Mouse (Mus musculus): ENCODE results near the gene Fhit.
"Not testable (repeated sequence)": the region's sequence is repeated elsewhere in the genome, so short reads cannot be mapped to it uniquely, and the experiment has no call there.

The Fhit gene

DNA sequence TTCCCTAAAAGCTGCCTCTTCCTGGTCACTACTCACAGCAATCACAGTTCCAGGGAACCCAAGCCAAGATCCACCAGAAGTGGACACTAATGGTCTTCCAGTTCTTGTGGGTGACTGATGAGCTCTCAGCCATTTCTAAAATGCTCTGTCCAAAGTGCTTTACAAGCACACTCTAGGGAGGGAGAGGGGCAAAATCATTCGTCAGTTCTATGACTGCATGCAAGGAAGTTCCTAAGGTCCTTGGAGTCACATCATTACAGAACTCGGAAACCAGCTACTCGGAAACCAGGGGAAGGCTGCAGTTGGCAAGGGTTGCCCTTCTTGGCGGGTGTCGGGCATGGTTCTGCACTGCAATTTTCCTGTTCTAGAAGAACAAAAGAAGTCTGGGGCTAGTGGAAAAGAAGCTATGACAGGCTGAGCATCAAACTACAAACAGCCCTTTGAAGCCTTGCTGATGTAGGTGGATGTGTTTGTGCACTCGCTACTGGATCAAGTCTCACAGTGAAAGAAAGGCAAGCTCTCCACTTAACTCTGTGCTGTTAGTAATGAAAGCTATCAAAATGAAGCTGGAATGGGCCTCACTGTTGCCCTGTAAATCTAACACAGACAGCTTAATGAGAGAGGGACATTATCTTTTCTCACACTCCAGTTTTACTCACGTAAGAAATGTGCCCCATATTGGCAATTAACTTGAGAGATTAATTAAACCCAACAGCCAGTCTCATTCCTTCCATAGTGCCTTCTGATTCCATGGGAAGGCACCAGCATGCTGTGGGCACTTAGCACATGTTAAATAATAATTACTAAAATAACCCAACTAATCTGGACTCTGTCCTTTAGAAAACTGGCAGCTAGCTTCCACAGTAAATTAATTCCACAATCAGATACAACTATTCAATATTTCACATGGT lies 243.7 kb downstream of the Fhit start:
- no peak for DNase-seq (ENCODE audit: low spot score in 2 of 2)

DNA sequence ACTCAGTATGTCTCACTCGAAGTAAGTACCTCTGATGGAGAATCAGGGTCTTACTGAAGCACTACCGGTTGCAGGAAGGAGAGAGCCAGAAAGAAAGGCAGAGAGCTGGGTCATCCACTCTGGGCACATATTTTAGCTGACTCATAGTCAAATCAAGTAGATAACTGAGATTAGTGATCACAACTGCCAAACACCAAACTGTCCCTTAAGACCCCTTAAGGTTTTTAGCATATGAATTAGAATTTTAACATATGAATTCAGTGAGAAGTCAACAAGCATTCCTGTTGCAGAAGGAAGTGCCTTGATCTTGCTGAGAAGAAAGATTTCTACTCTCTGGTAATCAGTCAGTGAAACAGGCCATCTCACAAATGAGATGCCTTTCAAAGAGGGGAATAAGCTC lies 253.8 kb downstream of the Fhit start:
- DNase-seq (ENCODE audit: low spot score in 2 of 2) = no peak

DNA sequence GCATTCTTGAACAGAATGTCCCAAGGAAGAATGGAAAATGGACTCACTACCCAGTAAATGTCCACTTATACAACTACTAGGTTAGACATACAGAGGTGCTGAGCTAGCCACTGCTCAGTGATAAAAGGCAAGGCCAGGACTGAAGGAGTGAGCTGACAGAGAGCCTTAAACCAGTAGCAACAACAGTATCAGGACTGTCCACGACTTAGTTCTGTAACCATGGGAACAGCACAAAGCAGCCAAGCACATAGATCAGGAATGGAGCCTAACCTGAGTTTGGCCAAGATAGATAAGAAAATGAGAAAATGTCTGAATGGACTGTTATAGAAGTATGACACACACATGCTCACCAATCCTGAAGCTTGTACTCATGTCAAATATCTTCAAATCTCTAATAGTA lies 279.1 kb downstream of the Fhit start:
- DNase-seq (ENCODE audit: low spot score in 2 of 2) = no peak

DNA sequence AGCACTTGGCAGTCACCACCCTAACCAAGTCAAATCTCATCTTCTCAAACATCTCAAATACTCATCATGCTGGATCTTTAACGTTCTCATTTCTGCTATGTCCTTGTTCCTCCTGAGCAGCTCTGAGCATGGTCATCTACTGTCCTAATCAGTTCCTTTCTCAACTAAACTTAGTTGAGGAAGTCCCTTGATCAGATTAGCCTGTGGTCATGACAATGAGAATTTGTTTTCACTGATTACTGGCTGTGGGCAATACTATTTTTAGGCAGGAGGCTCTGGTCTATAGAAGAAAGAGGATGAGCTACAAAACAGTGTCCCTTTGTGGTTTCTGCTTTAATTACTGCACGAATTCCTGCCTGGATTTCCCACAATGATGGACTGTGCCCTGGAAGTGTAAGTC lies 281.1 kb downstream of the Fhit start:
- DNase-seq (ENCODE audit: low spot score in 2 of 2) = no peak

DNA sequence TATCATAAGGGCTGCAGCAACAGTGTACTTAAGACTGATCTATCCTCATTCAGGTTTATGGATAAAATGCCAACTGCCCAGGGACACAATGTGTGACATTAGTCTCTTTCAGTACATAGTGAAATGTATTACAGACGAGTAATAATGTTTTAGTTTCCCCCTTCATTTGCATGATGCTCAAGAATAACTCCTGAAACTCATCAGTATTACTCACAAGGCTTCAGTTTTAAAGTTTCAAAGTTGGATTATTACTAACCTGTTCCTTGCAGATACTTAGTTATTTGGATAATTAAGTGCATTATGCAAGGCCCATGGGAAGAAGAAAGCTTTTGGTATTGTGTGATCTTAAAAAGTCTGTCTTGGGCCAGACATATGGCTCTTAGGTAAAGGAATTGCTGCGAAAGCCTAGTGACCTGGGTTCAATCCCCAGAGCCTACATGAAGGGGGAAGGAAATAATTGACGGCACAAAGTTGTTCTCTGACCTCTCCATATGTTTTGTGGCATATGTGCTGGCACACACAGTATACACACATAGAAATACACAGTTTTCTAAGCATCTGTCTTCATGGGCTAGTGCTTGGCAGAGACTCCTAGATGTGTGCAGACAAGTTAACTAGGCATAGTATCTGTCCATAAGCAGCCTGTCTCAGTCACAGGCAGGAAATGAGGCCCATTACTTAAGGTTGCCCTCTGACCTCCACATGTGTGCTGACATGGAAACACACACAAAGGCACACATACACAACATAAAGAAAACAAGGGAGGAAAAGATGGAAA lies 287.1 kb downstream of the Fhit start:
- DNase-seq (ENCODE audit: low spot score in 2 of 2) = no peak

DNA sequence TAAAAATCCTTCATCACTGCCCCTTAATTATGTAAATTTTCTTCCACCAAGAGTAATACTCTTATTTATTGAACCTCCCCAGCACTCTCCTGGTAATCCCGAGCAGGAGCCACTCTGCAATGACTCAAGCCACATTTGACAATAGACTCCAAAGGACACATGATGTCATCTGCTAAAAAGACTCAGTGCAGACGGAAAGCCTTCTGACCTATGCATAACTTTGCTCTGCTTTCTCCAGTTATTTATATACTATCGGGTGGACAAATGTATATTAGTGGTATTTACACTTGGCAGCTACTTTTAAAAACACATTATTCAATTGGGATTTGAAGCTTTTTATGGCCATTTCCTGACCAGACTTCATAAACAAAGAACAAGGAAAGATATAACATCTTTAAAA lies 304.2 kb downstream of the Fhit start:
- DNase-seq (ENCODE audit: low spot score in 2 of 2) = no peak

DNA sequence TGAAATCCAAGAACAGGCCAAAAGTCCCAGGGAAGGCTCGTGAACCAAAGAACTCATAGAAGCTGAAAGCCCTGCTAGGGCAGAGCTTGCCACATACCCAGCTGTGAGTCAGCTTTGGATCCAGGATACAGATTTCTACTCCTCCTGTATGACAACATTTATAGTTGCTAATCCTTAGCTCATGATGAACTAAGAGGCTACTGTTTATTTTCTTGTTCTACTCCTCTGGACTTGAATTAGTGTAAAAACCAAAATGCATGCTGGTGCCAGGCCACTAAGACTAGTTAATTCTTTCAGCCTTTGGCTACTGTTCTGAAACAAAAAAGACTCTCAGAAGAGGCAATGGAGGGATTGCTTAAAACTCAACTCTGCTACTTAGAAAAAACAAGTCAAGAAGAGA lies 309.9 kb downstream of the Fhit start:
- no peak for DNase-seq (ENCODE audit: low spot score in 2 of 2)

DNA sequence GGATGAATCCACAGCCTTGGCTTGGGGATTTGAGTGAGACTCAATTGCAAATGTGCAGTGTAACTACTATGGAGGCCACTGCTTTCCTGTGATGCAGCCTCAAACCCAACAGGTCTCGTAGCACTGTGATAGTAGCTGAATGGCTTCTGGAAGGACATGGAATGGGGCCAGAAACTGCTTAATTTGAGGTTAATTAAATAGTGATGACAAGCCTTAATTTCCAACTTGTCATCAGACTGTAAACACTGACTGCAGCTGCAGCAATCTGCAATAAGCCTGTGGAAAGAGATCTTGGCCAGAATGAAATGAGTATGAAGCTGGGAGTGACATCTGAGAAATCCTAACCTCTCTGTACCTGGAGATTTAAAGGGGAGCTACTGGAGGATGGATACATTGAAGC lies 325.8 kb downstream of the Fhit start:
- DNase-seq (ENCODE audit: low spot score in 2 of 2) = no peak

DNA sequence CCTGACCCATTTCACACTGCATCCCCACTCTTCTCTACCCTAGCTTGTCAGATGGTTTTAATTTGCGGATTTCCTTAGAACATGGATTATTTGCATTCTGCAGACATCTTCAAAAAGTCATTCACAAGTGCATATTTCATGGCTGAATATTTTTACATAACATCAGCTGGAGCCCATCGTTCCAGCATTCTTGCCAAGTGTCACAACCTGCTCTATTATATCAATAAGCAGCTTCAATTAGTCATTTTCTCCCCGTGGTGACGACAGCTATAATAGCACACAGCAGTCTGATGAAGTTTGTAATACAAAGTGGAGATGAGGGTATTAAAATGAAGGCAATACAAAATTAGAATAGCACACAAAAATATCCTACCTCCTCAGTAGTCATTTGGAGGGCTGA lies 337.0 kb downstream of the Fhit start:
- no peak for DNase-seq (ENCODE audit: low spot score in 2 of 2)

DNA sequence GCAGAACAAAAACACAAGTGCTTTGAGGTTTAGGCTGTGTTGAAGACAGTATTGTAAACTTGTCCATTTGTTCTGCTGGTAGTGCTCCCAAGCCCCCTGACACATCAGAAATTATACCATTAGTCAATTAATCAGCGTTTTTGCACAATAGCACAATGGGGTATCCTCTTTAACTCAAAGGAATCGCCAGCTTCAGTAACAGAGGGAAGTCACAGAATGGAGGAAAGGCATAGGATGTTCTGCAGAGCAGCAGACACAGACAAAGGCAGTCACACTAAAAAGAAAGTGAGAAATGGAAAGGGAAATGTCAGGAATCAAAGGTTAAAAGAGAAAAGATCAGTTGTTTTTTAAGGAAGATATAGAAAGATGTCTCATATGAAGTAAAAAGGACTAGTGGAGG lies 348.3 kb downstream of the Fhit start:
- no peak for DNase-seq (ENCODE audit: low spot score in 2 of 2)

DNA sequence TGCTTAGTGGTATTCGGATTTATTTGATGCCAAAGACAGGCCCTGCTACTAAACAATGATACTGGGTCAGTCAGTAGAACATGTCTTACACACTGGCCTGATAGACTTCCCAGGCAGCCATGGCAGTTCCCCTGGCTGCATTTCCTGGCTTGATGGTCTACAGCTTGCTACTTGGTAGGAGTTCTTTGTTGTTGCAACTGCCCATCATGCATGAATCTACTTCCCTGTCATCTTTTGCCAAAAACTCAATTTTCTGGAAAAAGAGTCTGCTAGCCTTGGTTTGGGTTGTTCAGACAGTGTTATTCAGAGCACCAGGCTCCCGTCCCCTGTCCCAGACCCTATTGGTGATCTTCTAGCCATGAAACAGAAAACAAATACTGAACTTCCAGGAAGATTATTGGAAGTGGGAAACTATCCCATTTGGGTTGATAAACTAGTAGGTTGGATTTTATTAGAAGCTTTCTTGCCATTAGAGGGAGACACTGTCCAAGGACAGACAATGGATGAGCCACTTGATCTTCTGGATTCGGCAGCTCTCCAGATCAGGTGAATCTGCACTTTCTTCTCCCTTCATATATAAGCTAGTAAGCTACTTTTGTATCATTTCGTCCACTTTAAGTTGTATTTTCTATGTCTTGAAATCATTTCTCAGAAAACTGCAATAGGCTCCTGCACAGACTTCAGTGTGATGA lies 363.2 kb downstream of the Fhit start:
- no peak for DNase-seq (ENCODE audit: low spot score in 2 of 2)

DNA sequence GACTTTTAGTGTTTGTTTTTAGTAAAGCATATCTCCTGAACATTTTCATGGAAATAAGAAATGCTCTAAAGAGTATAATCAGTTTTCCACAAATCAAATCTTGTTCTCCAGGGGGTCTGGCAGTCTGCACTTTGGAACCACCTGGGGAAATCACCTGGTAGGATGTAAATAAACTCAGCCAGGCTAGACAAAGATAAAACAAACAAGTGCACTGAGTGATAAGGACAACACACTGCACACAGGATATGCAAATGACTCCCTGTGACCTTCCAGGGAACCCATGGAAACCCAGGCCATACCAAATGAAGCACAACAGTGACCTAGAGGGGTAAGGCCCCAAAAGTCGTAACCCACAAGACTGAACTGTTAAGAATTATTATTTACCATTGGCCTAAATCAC lies 364.2 kb downstream of the Fhit start:
- DNase-seq (ENCODE audit: low spot score in 2 of 2) = no peak

DNA sequence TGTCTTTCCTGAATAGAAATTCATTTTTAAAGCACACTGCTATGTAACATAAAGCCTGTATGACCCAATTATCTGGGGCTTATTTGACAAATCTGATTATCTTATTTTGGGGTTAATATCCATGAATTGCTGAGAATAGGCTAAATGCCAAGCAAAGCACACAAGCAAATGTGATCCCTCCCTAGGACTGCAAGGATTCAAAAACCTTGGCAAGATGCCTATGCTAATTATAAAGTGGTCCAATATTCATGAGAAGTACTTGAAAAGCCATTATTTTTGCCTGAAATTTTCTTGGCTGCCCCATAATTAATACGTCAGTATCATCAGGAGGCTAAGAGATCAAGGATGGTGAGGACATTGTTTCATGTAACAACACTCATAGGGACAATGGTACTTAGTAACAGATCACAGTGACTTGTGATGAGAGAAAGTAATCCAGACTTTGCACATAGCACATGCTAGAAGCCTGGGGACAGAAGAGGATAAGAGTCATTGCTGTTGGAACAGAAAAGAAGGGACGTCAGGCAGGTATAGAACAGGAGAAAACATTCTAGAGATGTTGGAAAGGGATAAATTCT lies 366.2 kb downstream of the Fhit start:
- no peak for DNase-seq (ENCODE audit: low spot score in 2 of 2)

DNA sequence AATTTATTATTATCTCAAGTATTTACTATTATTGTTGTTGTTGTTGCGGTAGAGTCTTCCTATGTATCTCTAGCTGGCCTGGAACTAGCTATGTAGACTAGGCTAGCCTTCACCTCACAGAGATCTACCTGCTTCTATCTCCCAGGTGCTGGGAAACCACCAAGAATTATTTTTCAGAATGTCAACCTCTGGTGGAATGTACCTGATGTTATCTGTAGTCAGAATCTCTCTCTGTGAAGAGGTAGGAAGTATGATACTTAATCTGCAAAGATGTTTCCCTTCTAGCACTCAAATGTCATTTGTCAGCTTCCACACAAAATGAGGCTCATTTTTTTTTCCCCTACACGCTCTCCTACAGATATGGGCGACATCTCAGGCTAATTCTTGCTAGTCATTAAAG lies 377.9 kb downstream of the Fhit start:
- no peak for DNase-seq (ENCODE audit: low spot score in 2 of 2)

DNA sequence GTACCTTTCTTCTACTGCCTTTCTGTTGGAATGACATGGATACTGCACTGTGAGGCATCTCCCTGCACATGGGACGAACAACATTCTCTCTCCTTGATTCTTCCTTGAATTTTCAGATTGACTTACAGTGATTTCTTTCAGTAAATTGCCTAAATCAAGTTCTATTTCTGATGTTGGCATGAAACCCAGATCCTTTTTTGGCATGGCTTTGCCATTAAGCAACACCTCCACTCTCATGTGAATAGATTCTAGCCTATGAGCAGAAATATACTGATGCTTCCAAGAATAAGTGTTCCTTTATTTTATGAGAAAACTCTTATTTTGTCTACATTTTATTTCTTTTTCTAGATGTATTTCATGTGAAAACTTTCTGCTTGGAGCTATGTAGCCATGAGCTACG lies 383.1 kb downstream of the Fhit start:
- DNase-seq (ENCODE audit: low spot score in 2 of 2) = no peak

DNA sequence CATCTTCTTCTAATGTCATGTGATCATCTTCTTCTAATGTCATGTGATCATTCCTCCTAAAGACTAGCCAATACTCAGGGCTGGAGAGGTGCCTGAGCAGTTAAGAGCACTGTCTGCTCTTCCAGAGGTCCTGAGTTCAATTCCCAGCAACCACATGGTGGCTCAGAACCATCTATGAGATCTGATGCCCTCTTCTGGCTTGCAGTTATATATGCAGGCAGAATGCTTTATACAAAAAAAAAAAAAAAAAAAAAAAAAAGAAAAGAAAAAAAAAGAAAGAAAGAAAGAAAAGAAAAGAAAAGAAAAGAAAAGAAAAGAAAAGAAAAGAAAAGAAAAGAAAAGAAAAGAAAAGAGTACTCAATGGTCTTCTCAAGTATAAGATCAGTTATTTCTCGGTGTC lies 407.0 kb downstream of the Fhit start:
- not testable (repeated sequence) for DNase-seq (ENCODE audit: low spot score in 2 of 2)

DNA sequence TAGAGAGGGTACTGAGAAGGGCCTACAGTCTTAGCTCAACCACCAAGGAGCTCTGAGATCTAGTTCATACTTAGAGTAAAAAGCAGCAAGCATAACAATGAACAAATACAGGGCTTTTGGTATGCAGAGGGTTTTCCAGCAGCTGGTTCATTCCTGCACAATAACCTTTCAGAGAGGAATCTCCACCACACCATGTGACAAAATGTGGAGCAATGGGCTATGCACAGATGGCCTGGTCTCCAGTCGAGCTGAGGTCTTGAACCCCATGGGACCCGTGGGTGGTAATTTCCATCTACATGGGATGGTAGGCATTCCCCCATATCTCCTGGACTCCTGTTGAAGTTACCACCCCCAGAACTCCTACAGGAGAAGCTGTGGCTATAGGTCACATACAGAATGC lies 423.8 kb downstream of the Fhit start:
- DNase-seq (ENCODE audit: low spot score in 2 of 2) = no peak

DNA sequence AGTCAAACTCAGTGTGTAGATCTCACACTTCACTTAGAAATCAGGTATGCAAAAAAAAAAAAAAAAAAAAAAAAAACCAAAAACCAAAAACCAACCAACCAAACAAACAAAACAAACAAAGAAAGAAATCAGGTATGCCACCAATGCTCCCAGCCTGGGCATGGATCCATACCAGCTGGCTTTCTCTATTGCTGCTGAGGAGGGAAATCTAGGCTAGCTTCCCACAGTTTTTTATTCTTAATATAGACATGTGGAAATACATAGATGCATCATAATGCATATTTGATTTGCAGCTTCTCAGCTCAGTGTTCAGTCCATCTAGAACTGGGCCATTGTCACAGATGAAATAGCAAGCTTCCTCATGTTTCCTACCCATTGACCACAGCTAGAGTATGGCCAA lies 439.3 kb downstream of the Fhit start:
- DNase-seq (ENCODE audit: low spot score in 2 of 2) = no peak

DNA sequence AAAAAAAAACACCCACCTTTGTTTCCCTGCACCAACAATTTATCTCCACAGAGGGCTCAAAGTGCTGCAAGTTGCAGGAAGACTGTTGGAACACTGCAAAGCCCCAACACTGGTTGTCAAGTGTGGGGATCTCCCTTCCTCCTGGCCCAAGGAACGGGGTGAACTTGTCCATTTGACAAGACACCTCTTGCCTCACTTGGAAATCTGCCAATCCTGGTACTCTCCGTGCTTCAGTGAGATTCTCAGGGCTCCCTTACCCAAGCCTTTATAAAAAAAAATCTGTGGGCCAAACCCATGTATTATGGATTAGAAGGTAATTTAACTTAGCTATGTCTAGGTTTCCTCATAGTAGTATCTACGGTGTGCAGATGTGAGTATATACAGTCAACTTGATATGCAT lies 448.9 kb downstream of the Fhit start:
- no peak for DNase-seq (ENCODE audit: low spot score in 2 of 2)

DNA sequence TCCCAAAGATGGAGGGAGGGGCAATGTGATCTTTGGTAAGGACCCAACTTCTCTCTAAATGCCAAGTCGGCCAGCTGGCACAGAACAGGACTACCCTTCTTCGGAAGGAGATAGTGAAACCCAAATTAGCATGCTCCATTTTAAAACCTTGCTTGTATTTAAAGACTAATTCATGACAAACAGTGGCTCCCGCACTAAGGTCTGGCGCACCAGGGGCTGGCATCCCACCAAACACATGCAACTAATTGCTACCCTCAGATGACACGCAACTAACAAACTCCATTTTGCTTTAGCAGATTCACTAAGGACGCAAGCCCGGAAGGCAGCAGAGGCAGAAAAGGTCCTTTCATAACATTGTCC lies 449.3 kb downstream of the Fhit start:
- no peak for DNase-seq (ENCODE audit: low spot score in 2 of 2)

DNA sequence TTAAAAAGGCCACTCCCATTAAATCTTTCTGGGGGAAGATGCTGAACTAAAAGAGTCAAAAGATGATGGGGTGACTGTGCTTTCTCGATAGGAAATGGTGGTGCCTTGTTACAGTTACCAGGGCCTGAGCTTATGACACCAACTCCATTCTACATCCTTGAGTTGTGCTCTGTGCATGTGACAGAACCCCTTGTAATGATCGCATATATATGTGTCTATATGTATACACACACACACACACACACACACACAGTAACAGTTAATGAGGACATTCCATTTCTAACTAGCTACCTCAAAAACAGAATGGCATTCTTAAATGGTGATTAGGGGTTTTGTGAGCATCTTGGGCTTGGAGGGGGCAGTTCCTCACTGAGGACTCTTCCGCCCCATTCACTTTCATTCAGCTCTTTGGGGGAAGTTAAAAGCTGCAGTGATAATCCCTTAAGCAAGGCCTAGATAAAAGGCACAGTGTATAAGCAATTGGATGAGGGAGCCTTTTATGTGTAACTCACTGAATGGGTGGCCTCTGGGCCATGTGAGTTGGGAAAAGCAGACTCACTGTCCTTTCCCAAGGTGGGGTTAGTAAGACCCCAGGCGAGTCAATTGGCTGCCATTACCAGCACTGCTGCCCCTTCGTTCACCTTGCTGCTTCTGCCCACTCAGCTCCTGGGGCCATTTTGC lies 449.9 kb downstream of the Fhit start:
- DNase-seq (ENCODE audit: low spot score in 2 of 2) = no peak

DNA sequence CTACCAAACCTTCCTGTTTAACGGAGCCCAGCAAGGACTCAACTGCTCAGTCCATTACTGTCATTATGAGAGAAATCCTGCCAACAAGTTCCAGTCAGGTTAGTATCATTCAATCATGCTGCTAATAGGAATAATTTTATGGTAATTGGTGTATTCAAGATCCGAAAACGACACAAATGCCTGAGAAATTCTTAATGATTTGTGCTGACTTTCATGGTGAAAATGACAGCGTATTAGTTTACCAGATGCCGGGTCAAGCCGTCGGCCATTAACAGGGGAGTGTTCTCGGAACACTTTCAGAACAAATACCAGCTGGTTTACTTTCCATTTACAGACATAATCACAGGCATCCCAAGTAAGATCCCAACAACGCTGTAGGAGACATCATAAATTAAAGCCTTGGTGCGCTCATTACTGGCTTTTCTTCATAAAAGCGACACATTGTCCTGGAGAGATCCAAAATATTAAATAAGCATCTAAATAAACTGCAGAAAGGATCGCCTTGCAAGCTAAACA lies 451.0 kb downstream of the Fhit start:
- DNase-seq (ENCODE audit: low spot score in 2 of 2) = no peak
